ENCODE assay signal across 7 mouse cellular contexts in genomic region chr4:125066490-125067370, GRCm38 (mm10). TPM values are rescaled to one million over a fixed set of nuclear protein-coding genes. Genes with fewer than 3 reads are reported as not detected.
DNase-seq lines count a peak whose midpoint lies in the region; ATAC-seq and TF ChIP-seq lines count a peak whose summit lies in the region.

Gene Snip1 (plus strand): TSS chr4:125066672.

- no peaks in the 10 kb centered on the region for H3K27me3 ChIP-seq in intestine, postnatal 0 days (replicated peaks; ENCODE audit: control insufficient read depth, insufficient read depth, low read length)
- peaks cover 5% of the 10 kb centered on the region for H3K27me3 ChIP-seq in midbrain, embryonic 12.5 days
- no peaks in the 10 kb centered on the region for H3K27me3 ChIP-seq in small intestine, adult 2 months (ENCODE audit: control insufficient read depth, insufficient read depth, low read length)

- no peaks in the 10 kb centered on the region for H3K9me3 ChIP-seq in intestine, postnatal 0 days (ENCODE audit: control insufficient read depth)
- H3K9me3 ChIP-seq in midbrain, embryonic 12.5 days = no peaks in the 10 kb centered on the region

- DNase-seq in adrenal gland, adult 2 months = peak; percentile 96
- peak; percentile 88 for DNase-seq in embryo, embryonic 11.5 days (ENCODE audit: low read depth, low spot score)
- DNase-seq in gastrocnemius, postnatal 4 days (ENCODE audit: low spot score in 2 of 2) = peak; percentile 85 to 91
- peak; percentile 93 for DNase-seq in left cerebral cortex, postnatal 4 days

- peak; percentile 95 for ATAC-seq in intestine, postnatal 0 days
- peak; percentile 93 for ATAC-seq in midbrain, embryonic 12.5 days (ENCODE audit: low FRiP score, low read depth)

- under 1% methylated on average over 77 of the region's 78 CpGs for WGBS in intestine, postnatal 0 days
- 1% methylated on average over 78 of the region's 78 CpGs for WGBS in midbrain, embryonic 12.5 days
- WGBS in small intestine, adult 2 months = under 1% methylated on average over 76 of the region's 78 CpGs

- H3K4me3 ChIP-seq in intestine, postnatal 0 days (ENCODE audit: low read depth, low read length) = peak within 1 kb of the TSS; percentile 83
- H3K4me3 ChIP-seq in midbrain, embryonic 12.5 days = peak within 1 kb of the TSS; percentile 82
- H3K4me3 ChIP-seq in small intestine, adult 2 months (ENCODE audit: low read depth, low read length) = peak within 1 kb of the TSS; percentile 79

- no peak for TF ChIP-seq CTCF in intestine, postnatal 0 days (IDR thresholded peaks at IDR 0.05; ENCODE audit: low read depth)
- no peak for TF ChIP-seq CTCF in small intestine, adult 2 months (IDR thresholded peaks at IDR 0.05; ENCODE audit: extremely low read depth, insufficient read length, insufficient replicate concordance, low read depth, low read length)

- H3K27ac ChIP-seq in intestine, postnatal 0 days (ENCODE audit: low read depth, low read length) = peak within 1 kb of the TSS; percentile 87
- H3K27ac ChIP-seq in midbrain, embryonic 12.5 days (replicated peaks) = peak within 1 kb of the TSS; percentile 21
- peak within 1 kb of the TSS; percentile 54 for H3K27ac ChIP-seq in small intestine, adult 2 months (ENCODE audit: insufficient read depth, low read depth, low read length)

- intact Hi-C loops in left cerebral cortex, postnatal 4 days (cut with DNase I) = no loop called here

- peak within 1 kb of the TSS; percentile 67 for H3K4me2 ChIP-seq in intestine, postnatal 0 days (replicated peaks; ENCODE audit: low read depth)
- peak within 1 kb of the TSS; percentile 89 for H3K4me2 ChIP-seq in midbrain, embryonic 12.5 days (replicated peaks)

- peak within 1 kb of the TSS; percentile 88 for H3K9ac ChIP-seq in intestine, postnatal 0 days (ENCODE audit: low read depth, low read length)
- H3K9ac ChIP-seq in midbrain, embryonic 12.5 days (replicated peaks) = peak within 1 kb of the TSS; percentile 89

- peaks cover 27% of the 10 kb centered on the region for H3K36me3 ChIP-seq in intestine, postnatal 0 days (ENCODE audit: control insufficient read depth, insufficient read depth)
- H3K36me3 ChIP-seq in midbrain, embryonic 12.5 days = peaks cover 31% of the 10 kb centered on the region
- peaks cover 25% of the 10 kb centered on the region for H3K36me3 ChIP-seq in small intestine, adult 2 months (ENCODE audit: control insufficient read depth, insufficient read depth, low read length)

- TF ChIP-seq POLR2A in small intestine, adult 2 months (IDR thresholded peaks at IDR 0.05; ENCODE audit: low read depth, low read length) = peak; percentile 80

- H3K4me1 ChIP-seq in intestine, postnatal 0 days (replicated peaks; ENCODE audit: control insufficient read depth, insufficient read depth, low read length) = peaks cover 8% of the 10 kb centered on the region
- peaks cover 18% of the 10 kb centered on the region for H3K4me1 ChIP-seq in midbrain, embryonic 12.5 days
- peaks cover 8% of the 10 kb centered on the region; the same call in 1 of the 2 replicates for H3K4me1 ChIP-seq in small intestine, adult 2 months (ENCODE audit: control insufficient read depth, insufficient read depth, insufficient read length, low read length)

RNA-seq across cellular contexts. Expression of gene Snip1, which starts in this region (rescaled TPM):
- total RNA-seq in adrenal gland, adult 2 months (2021) = 10 to 100 TPM; 18.3 to 19.3 TPM
- 6.1 TPM in 2 replicates for polyA plus RNA-seq in adrenal gland, adult 2 months (2012; rRNA removed)
- total RNA-seq in gastrocnemius, postnatal 4 days (2021) = 10 to 100 TPM; 12.2 to 12.4 TPM
- polyA plus RNA-seq in intestine, postnatal 0 days (2015; fragmentation: Nextera tagmentation; extraction: Ambion mirVana) = 13.6 and 15.5 TPM in 2 replicates
- 10 to 100 TPM; 16.6 to 17.4 TPM for total RNA-seq in left cerebral cortex, postnatal 4 days (2021)
- polyA plus RNA-seq in midbrain, embryonic 12.5 days (2016; fragmentation: Nextera tagmentation; extraction: Ambion mirVana) = 35.1 and 36.0 TPM in 2 replicates
- polyA plus RNA-seq in small intestine, adult 2 months (2012; rRNA removed) = 4.2 and 6.2 TPM in 2 replicates

Comparison
In these comparisons a context has a peak if more than half of its experiments do, and no peak if none do; other contexts are left out.
1. Peak in every context shown above with its lines: DNase-seq, ATAC-seq, H3K4me3 ChIP-seq and H3K27ac ChIP-seq.
2. H3K27ac ChIP-seq: peak in every context shown above with its lines; median percentile 87 in intestine, postnatal 0 days; 54 in small intestine, adult 2 months; 21 in midbrain, embryonic 12.5 days.